In the genomic region with DNA sequence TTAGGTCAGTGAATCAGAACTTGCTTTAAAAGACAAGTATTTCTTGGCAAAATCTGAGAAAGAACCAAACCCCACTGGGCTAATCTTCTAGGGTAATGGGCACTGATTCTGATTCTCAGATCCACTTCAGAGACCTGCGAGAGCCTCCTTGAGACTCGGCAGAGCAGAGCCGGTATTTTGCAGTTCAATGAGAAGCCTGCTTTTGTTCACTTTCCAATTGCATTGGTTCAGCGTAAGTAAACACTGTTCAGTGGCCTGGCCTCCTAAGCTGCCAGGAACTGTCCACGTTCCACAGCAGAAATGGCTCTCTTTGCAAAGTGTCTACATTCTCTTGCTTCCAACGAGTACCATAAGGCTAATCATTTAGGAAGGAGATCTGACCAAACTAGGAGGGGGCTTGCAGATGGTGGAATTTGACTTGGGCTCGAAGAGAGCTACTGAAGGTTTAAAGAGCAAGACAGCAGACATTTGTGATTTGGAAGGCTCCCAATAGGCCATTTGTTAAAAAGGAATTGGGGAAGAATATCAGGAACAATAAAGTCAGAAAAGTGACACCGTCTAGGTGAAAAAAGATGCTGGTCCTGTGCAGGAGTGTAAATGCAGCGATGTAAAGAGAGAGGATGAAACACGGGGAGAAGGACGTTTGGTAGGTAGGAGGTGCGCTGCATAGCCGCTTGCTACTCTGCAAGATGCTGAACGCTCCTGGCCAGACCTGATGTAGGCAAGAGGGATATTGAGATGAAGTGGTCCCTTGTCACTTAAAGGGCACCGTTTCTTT, we compare ENCODE assay signal across 12 mouse cellular contexts.
DNase-seq lines count a peak whose midpoint lies in the region; ATAC-seq and TF ChIP-seq lines count a peak whose summit lies in the region.
"Had no signal": no experiment of that assay in that cellular context is flagged by ENCODE, and none has a peak within 500 bp of the region (broad histone marks: within the 10 kb centered on the region; RNA-seq: fewer than 3 reads in every experiment).

No protein-coding gene starts in this region.

- H3K27me3 ChIP-seq in forebrain, embryonic 15.5 days, result no peaks in the 10 kb centered on the region
- H3K27me3 ChIP-seq in neural tube, embryonic 14.5 days (ENCODE audit: control insufficient read depth, insufficient read depth, low read length), result no peaks in the 10 kb centered on the region
- H3K27me3 ChIP-seq: limb, embryonic 15.5 days had no signal

- TF ChIP-seq CTCF in layer of hippocampus, adult 2 months (conservative IDR thresholded peaks at IDR 0.05), result no peak

- no peak for DNase-seq in layer of hippocampus, adult 2 months (ENCODE audit: low spot score in 2 of 2)
- no peak for DNase-seq in layer of hippocampus, adult 11-12 months (ENCODE audit: low spot score)
- DNase-seq in lung, postnatal 36 days, result peak; percentile 18
- DNase-seq in heart, postnatal 14 days, result no peak
- no peak for DNase-seq in gastrocnemius, adult 8-10 months (ENCODE audit: low spot score in 2 of 2)
- DNase-seq: cerebellum, adult 2 months; layer of hippocampus, postnatal 36 days; right cerebral cortex, adult 18-20 months had no signal

- H3K27ac ChIP-seq in layer of hippocampus, adult 2 months, result 0 out of 2 replicates have a peak overlapping the region, but pooled peaks have one; percentile 43
- H3K27ac ChIP-seq in forebrain, embryonic 15.5 days (replicated peaks), result peak overlapping the region; percentile 42
- H3K27ac ChIP-seq in neural tube, embryonic 14.5 days (ENCODE audit: low read depth, low read length), result peak overlapping the region; percentile 8; the same call in 1 of the 2 replicates
- H3K27ac ChIP-seq: kidney, postnatal 0 days; limb, embryonic 15.5 days had no signal

- H3K4me1 ChIP-seq in forebrain, embryonic 15.5 days, result peaks cover 15% of the 10 kb centered on the region
- H3K4me1 ChIP-seq in neural tube, embryonic 14.5 days (ENCODE audit: control insufficient read depth, insufficient read depth, low read length), result peaks cover 13% of the 10 kb centered on the region; the same call in 1 of the 2 replicates

- ATAC-seq in forebrain, embryonic 15.5 days (replicated peaks), result no peak
- ATAC-seq in neural tube, embryonic 14.5 days (ENCODE audit: low read depth), result peak; percentile 62

- 30% methylated on average over 15 of the region's 15 CpGs for WGBS in forebrain, embryonic 15.5 days
- 40% methylated on average over 15 of the region's 15 CpGs for WGBS in neural tube, embryonic 14.5 days

- H3K9ac ChIP-seq in forebrain, embryonic 15.5 days (replicated peaks), result no peak overlapping the region
- H3K9ac ChIP-seq in neural tube, embryonic 14.5 days (replicated peaks; ENCODE audit: low read depth, low read length), result no peak overlapping the region
- H3K9ac ChIP-seq: limb, embryonic 15.5 days had no signal

- no peak overlapping the region for H3K4me2 ChIP-seq in forebrain, embryonic 15.5 days (replicated peaks)
- no peak overlapping the region for H3K4me2 ChIP-seq in neural tube, embryonic 14.5 days (ENCODE audit: low read depth, low read length)
- H3K4me2 ChIP-seq: limb, embryonic 15.5 days had no signal

- H3K36me3 ChIP-seq in forebrain, embryonic 15.5 days, result peaks cover 6% of the 10 kb centered on the region
- no peaks in the 10 kb centered on the region for H3K36me3 ChIP-seq in neural tube, embryonic 14.5 days (ENCODE audit: control insufficient read depth, insufficient read depth, low read length)
- H3K36me3 ChIP-seq: limb, embryonic 15.5 days had no signal

- intact Hi-C loops in heart, postnatal 14 days (cut with DNase I), result no loop called here

- no peak overlapping the region for H3K4me3 ChIP-seq in layer of hippocampus, adult 2 months
- no peak overlapping the region for H3K4me3 ChIP-seq in forebrain, embryonic 15.5 days
- H3K4me3 ChIP-seq in neural tube, embryonic 14.5 days (ENCODE audit: low read depth, low read length), result no peak overlapping the region
- H3K4me3 ChIP-seq: limb, embryonic 15.5 days had no signal

- no peaks in the 10 kb centered on the region for H3K9me3 ChIP-seq in forebrain, embryonic 15.5 days
- H3K9me3 ChIP-seq in neural tube, embryonic 14.5 days (ENCODE audit: control insufficient read depth, low read length), result no peaks in the 10 kb centered on the region
- H3K9me3 ChIP-seq: limb, embryonic 15.5 days had no signal
